Mouse (Mus musculus) embryonic facial prominence, embryonic 12.5 days (tissue): ENCODE measurements around the gene Il33. TPM values are rescaled to one million over a fixed set of nuclear protein-coding genes. Genes with fewer than 3 reads are reported as not detected.

Experiments
- ATAC-seq: fragments of 200-750 bp; cut with Nextera tagmentation; 2 replicates; pipeline ENCODE4 v1.8.0; 2017; ENCODE audit not compliant: insufficient number of reproducible peaks, insufficient read depth, low FRiP score, low TSS enrichment
- H3K27ac ChIP-seq: fragments of 300-500 bp; sonication (generic); 2 replicates; pipeline ENCODE4 v1.5.1; 2016; ENCODE audit warnings: mild to moderate bottlenecking
- H3K27me3 ChIP-seq: fragments of 300-500 bp; sonication (generic); 2 replicates; pipeline ENCODE4 v1.6.1; 2016; ENCODE audit warnings: mild to moderate bottlenecking, moderate library complexity
- H3K36me3 ChIP-seq: fragments of 300-500 bp; sonication (generic); 2 replicates; pipeline ENCODE4 v1.6.1; 2016; ENCODE audit warnings: mild to moderate bottlenecking
- H3K4me1 ChIP-seq: fragments of 300-500 bp; sonication (generic); 2 replicates; pipeline ENCODE4 v1.6.1; 2016
- H3K4me2 ChIP-seq: fragments of 300-500 bp; sonication (generic); replicated peaks from 2 replicates; pipeline ENCODE4 v1.6.1; 2016; ENCODE audit warnings: mild to moderate bottlenecking, moderate library complexity
- H3K4me3 ChIP-seq: fragments of 300-500 bp; sonication (generic); 2 replicates; pipeline ENCODE4 v1.5.1; 2016; ENCODE audit warnings: mild to moderate bottlenecking
- H3K9ac ChIP-seq: fragments of 300-500 bp; sonication (generic); 2 replicates; pipeline ENCODE4 v1.6.1; 2016; ENCODE audit warnings: mild to moderate bottlenecking, moderate library complexity
- H3K9me3 ChIP-seq: fragments of 300-500 bp; sonication (generic); 2 replicates; pipeline ENCODE4 v1.6.1; 2016; ENCODE audit warnings: mild to moderate bottlenecking, moderate library complexity
- WGBS: fragments of 180-500 bp; shearing (Covaris S2); methylation state at CpG from one replicate; pipeline ENCODE4 v1.1.7; 2016; 5-methylcytosine and 5-hydroxymethylcytosine counted together
- polyA plus RNA-seq: library from polyadenylated mRNA; unstranded; fragments of >200 nt; fragmentation: Nextera tagmentation; extraction: Ambion mirVana; gene quantifications from 2 replicates; pipeline ENCODE4 v1.2.1, GENCODE M21; 2016

The Il33 gene
- polyA plus RNA-seq, 1 experiment from 2014 or later: 1.6 TPM

DNA sequence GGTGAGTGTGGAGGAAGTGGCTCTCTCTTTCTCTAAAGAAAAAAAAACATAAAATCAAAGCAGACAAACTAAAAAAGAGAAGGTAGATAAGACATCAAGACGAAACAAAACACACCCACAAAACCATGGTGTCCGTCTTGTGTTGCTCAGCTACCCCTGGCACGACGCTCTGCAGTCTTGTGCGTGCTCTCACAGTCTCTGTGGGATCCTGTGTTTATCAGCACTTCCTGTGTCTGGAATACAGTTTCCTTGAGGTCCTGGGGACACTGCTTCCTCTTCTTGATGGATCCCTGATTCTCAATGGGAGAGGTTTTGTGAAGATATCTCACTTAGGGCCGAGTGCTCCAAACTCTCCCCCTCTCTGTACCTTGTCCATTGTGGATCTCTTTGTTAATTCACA lies 36.9 kb downstream of the Il33 start:
- H3K4me2 ChIP-seq: no peak overlapping the region
- no peak for ATAC-seq
- no peak overlapping the region for H3K4me3 ChIP-seq

DNA sequence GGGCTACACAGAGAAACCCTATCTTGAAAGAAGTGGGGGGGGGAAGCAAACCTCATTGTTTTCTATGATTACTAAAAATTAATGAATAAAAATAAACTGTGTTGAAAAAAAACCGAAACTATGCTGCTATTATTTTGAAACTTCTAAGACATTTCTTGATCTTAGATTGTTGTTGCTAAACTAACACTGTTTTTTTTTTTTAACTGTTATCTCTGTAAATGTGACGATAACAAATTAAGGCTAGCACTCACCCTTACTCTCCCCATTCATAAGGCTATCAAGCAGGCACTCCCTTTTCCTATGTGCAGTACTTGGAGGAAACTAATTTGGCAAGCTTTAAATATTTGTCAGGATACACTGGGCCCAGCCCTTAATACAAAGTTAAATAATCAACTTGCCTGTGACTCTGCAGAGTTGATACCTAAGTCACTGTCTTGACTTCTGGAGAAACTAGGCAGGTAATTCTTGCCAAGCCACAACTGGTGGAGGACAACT lies 38.7 kb downstream of the Il33 start:
- 88% methylated on average over 2 of the region's 2 CpGs for WGBS
- ATAC-seq: no peak
- H3K4me3 ChIP-seq: no peak overlapping the region

More for the DNA sequence above, 36.9 kb downstream of the Il33 start:
- H3K4me1 ChIP-seq: no peaks in the 10 kb centered on the region
- 83% methylated on average over 6 of the region's 6 CpGs for WGBS
- H3K36me3 ChIP-seq: no peaks in the 10 kb centered on the region
- H3K9me3 ChIP-seq: no peaks in the 10 kb centered on the region
- no peaks in the 10 kb centered on the region for H3K27me3 ChIP-seq
- H3K9ac ChIP-seq: no peak overlapping the region
- H3K27ac ChIP-seq: no peak overlapping the region

DNA sequence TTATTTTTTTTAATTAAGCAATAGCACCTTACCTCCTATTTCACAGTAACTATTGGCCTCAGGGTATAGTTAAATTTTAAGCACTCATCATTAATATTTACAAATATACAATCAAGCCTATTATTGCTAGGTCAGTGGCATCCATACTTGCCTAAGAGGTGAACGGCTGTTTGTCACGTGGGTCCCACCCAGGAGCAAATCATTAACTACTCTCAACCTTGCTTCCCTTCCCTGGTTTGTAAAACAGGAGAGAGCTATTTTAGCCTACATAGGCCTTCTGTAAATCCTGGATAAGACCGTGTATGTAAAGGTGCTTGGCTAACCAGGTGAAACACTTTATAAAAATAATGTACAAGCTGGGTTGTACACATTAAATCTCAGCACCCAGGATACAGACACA lies 43.0 kb downstream of the Il33 start:
- no peaks in the 10 kb centered on the region for H3K9me3 ChIP-seq

More for the DNA sequence above, 38.7 kb downstream of the Il33 start:
- Histone ChIP-seq H3K4me1 (no peaks in the 10 kb centered on the region), H3K27ac (no peak overlapping the region), H3K27me3 (no peaks in the 10 kb centered on the region), H3K9me3 (no peaks in the 10 kb centered on the region), H3K9ac (no peak overlapping the region), H3K36me3 (no peaks in the 10 kb centered on the region), H3K4me2 (no peak overlapping the region)

GRCm38 (mm10) chr19:29973396-29973795 lies 48.5 kb downstream of the Il33 start:
- 76% methylated on average over 5 of the region's 5 CpGs for WGBS
- Histone ChIP-seq H3K9me3 (no peaks in the 10 kb centered on the region), H3K36me3 (no peaks in the 10 kb centered on the region), H3K4me3 (no peak overlapping the region), H3K27ac (no peak overlapping the region), H3K4me2 (no peak overlapping the region), H3K27me3 (no peaks in the 10 kb centered on the region), H3K4me1 (no peaks in the 10 kb centered on the region), H3K9ac (no peak overlapping the region)
- ATAC-seq: no peak

More for the DNA sequence above, 43.0 kb downstream of the Il33 start:
- Histone ChIP-seq H3K4me2 (no peak overlapping the region), H3K27me3 (no peaks in the 10 kb centered on the region), H3K4me1 (no peaks in the 10 kb centered on the region), H3K36me3 (no peaks in the 10 kb centered on the region), H3K9ac (no peak overlapping the region), H3K27ac (no peak overlapping the region), H3K4me3 (no peak overlapping the region)
- WGBS: 90% methylated on average over 3 of the region's 3 CpGs
- no peak for ATAC-seq

- H3K4me3 ChIP-seq: no peak overlapping the region
- H3K9ac ChIP-seq: no peak overlapping the region
- no peaks in the 10 kb centered on the region for H3K27me3 ChIP-seq
- no peaks in the 10 kb centered on the region for H3K4me1 ChIP-seq
- no peak overlapping the region for H3K4me2 ChIP-seq
- H3K27ac ChIP-seq: no peak overlapping the region
- ATAC-seq: no peak
- WGBS: 61% methylated on average over 2 of the region's 2 CpGs
- no peaks in the 10 kb centered on the region for H3K9me3 ChIP-seq
- H3K36me3 ChIP-seq: no peaks in the 10 kb centered on the region
Observed at GRCm38 (mm10) chr19:29978847-29979246, 53.9 kb downstream of the Il33 start.

DNA sequence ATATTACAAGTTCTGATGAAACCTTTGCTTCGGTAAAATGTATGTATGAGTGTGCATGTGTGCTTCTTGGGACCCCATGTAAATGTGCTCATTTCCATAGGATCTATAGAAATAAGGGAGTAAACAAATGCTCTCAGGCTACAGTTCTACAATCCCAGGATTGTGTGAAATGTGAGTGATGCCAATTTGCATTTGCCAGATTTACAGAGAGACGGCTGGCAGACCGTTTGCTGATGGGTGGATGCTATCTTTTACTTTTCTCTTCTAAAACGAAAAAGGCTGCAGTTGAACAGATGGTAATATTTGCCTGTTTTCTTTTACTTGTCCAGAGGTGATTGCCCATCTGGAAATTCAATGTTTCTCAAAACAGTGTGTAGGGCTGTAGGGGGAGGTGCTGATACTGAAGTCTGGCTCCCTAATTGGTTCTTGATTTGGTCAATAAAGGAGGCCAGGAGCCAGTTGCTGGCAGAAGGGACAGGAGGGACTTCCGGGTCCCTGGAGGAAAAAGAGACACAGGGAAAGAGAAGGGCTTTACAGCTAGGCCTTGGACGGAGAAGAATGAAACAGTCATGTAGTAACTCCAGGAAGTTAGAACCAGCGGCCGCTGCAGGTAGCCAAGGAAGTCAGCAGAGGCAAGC lies 54.7 kb downstream of the Il33 start:
- no peaks in the 10 kb centered on the region for H3K27me3 ChIP-seq
- no peak overlapping the region for H3K4me3 ChIP-seq
- no peaks in the 10 kb centered on the region for H3K36me3 ChIP-seq
- no peak overlapping the region for H3K27ac ChIP-seq
- no peak overlapping the region for H3K9ac ChIP-seq
- ATAC-seq: no peak
- H3K4me2 ChIP-seq: no peak overlapping the region
- no peaks in the 10 kb centered on the region for H3K4me1 ChIP-seq
- no peaks in the 10 kb centered on the region for H3K9me3 ChIP-seq
- 74% methylated on average over 8 of the region's 8 CpGs for WGBS

DNA sequence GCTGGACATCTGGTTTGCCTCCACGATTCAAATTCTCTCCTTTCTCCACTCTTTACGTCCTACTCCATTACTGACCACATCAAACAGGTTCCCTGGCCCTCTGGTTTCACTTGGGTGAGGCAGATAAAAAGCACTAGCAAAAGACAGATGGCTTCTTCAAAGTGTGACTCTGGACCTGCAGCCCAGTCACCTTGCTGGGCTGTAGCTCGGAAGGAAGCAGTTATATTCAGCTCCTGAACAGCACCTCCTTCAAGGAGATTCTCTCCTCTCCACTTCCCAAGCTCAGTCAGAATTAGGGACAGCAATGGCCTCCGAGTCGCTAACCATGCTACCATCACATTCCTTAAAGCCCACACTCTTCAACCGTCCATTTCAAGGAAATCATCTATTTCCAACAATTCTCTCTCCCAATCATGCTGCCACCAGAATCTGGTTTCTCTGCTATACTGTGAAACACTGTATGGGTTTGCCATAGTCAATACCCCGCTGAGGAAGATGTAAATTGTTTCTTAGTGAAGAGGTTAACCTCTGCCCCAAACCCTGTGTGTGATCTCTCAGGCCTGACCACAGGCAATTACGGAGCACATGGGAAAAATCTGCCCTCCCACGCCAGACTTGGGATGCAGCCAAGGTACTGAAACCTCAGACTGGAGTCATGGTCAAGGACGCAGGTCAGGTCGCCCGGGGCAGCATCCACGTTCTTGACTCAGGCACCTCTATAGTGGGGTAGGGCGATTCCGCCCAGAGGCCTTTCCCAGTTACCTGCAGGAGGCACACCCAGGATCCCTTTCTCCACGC lies 59.5 kb downstream of the Il33 start:
- ATAC-seq: no peak
- no peaks in the 10 kb centered on the region for H3K9me3 ChIP-seq
- 69% methylated on average over 16 of the region's 16 CpGs for WGBS
- no peaks in the 10 kb centered on the region for H3K27me3 ChIP-seq
- H3K36me3 ChIP-seq: no peaks in the 10 kb centered on the region
- no peak overlapping the region for H3K9ac ChIP-seq
- H3K4me3 ChIP-seq: no peak overlapping the region
- no peaks in the 10 kb centered on the region for H3K4me1 ChIP-seq
- H3K4me2 ChIP-seq: no peak overlapping the region
- no peak overlapping the region for H3K27ac ChIP-seq

DNA sequence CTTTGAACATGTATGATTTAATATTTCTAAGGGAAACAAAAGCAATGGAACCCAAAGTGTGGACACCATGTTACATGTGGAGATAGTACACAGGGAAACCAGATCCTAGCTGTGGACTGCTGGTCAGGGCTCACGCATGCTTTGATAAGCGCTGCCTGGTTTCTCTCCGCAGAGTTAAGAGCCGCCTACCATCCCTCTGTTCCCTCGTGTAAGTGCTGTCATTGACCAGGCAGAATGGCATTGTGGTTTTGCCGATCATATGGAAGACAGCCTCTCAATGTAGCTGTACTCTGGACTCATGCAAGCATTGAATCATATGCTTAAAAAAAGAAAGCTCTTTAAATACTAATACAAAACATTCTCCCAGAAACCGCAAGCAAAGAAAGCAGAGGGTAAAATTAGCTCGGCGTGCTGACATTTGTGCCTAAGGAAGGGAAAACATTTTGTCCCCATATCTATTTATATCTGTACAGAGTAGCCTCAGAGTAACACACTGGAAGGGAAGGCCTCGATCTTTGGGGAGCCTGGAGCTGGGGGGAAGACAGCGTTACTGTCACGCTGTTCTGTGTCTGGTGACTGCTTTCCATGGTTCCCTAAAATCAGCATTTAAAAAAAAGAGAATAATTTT lies 61.7 kb downstream of the Il33 start:
- no peak overlapping the region for H3K27ac ChIP-seq
- no peaks in the 10 kb centered on the region for H3K27me3 ChIP-seq
- no peaks in the 10 kb centered on the region for H3K36me3 ChIP-seq
- no peaks in the 10 kb centered on the region for H3K4me1 ChIP-seq
- no peak overlapping the region for H3K4me2 ChIP-seq
- ATAC-seq: no peak
- H3K9me3 ChIP-seq: no peaks in the 10 kb centered on the region
- H3K4me3 ChIP-seq: no peak overlapping the region
- H3K9ac ChIP-seq: no peak overlapping the region
- WGBS: 78% methylated on average over 12 of the region's 12 CpGs

DNA sequence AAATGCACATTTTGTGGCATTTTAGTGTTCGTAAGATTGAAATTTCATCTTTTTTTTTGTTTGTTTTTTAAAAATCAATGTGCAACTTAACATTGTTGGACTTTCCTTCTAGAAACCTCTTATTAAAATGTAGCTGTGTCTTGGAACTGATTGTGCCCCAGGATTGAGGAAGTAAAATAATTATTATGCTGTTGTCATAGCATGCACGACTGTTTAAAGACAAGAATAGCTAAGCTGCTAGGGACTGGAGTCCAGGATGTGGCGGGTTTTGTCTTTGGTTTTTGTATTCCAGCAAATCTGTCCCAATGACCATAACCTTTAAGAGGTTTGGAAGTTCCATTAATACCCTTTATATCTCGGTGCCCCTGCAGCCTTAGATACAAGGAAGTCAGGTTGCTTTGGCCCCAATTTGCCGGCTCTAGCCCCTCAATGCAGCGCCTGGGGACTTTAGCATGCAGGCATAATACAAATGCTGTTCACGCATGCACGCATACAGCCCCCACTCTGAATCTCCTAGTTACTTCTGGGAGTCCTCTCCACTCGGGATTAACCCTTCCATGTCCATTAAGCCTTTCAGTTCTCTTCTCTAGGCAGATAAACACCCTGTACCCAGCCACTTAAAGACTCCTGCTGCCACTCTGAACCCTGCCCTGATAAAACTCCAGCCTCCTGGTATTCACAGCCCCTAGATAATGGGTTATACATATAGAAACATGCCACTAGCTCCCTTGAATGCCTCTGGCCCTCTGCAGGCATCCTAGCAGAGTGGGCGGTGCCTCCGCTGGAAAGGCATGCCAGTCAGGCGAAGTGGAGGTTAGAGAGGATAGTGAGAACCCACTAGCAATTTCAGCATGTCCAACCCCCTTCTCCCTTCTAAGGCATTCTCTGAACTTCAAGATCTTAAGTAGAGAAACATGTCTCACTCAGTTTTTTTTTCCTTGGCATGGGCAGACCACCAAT lies 75.8 kb downstream of the Il33 start:
- Histone ChIP-seq H3K36me3 (no peaks in the 10 kb centered on the region), H3K4me2 (no peak overlapping the region), H3K9me3 (no peaks in the 10 kb centered on the region), H3K4me3 (no peak overlapping the region), H3K27ac (no peak overlapping the region), H3K4me1 (no peaks in the 10 kb centered on the region), H3K9ac (no peak overlapping the region), H3K27me3 (no peaks in the 10 kb centered on the region)
- ATAC-seq: no peak
- WGBS: 71% methylated on average over 12 of the region's 12 CpGs

- Histone ChIP-seq H3K4me1 (no peaks in the 10 kb centered on the region), H3K4me3 (no peak overlapping the region), H3K4me2 (no peak overlapping the region), H3K36me3 (no peaks in the 10 kb centered on the region), H3K9ac (no peak overlapping the region), H3K9me3 (no peaks in the 10 kb centered on the region), H3K27me3 (no peaks in the 10 kb centered on the region), H3K27ac (no peak overlapping the region)
- no peak for ATAC-seq
- WGBS: 85% methylated on average over 6 of the region's 6 CpGs
Observed at GRCm38 (mm10) chr19:30001550-30001949, 76.6 kb downstream of the Il33 start.

DNA sequence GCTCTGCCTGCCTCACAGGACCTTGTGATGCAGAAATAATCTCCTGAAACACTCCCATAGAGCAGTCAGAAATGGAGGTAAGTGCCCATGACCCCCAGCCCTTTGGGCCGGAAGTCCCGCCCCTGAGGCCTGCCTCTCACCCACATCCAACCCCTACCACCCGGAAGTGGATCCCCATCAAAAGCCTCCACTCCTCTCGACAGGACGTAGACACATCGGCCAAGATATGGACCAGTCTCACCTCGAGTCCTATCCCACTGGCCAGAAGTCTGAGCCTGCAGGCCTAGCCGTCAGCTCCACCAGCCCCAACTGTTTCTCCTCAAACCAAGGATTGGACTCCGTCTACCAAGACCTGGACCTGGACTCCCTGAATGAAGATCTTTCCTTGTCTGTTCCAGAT lies 78.7 kb downstream of the Il33 start, which contains the start of gene Trpd52l3:
Gene Trpd52l3 (plus strand): TSS at position 170 of the 400 bp plus-strand sequence.
- no peak for ATAC-seq
- H3K27me3 ChIP-seq: no peaks in the 10 kb centered on the region
- WGBS: 92% methylated on average over 9 of the region's 9 CpGs

More for the DNA sequence above, 78.7 kb downstream of the Il33 start, which contains the start of gene Trpd52l3:
- H3K4me2 ChIP-seq: no peak within 1 kb of the TSS
- H3K27ac ChIP-seq: no peak within 1 kb of the TSS
- no peak within 1 kb of the TSS for H3K9ac ChIP-seq
- H3K4me1 ChIP-seq: no peaks in the 10 kb centered on the region
- no peaks in the 10 kb centered on the region for H3K36me3 ChIP-seq
- no peaks in the 10 kb centered on the region for H3K9me3 ChIP-seq
- no peak within 1 kb of the TSS for H3K4me3 ChIP-seq
